Comparison of ENCODE assay signal across 7 mouse cellular contexts in the genomic region with DNA sequence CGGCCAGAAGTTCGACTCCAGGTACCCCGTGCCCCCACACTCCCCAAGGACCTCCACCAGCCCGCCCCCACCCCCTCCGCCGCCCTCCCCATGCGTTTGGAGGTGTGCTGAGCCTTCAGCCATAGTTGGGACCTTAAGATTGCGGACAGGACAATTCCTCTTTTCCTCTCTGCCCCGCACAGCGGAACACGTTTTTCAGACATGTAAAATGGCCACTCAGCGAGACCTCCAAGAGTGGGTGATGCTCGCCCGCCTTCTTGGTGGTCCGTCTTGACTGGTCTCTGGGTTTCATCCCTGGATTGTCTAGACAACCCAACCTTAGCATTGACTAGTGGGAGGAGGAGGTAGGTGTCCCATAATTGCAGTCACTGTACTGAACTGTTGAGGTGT. TPM values are rescaled to one million over a fixed set of nuclear protein-coding genes. Genes with fewer than 3 reads are reported as not detected.
DNase-seq lines count a peak whose midpoint lies in the region; ATAC-seq and TF ChIP-seq lines count a peak whose summit lies in the region.

No protein-coding gene starts in this region.

- H3K4me2 ChIP-seq in forebrain, embryonic 13.5 days = peak overlapping the region; percentile 83
- peak overlapping the region; percentile 52 for H3K4me2 ChIP-seq in limb, embryonic 11.5 days (ENCODE audit: low read depth, severe bottlenecking)
- H3K4me2 ChIP-seq in neural tube, embryonic 13.5 days = peak overlapping the region; percentile 82

- H3K9ac ChIP-seq in ES-Bruce4 (ENCODE audit: low read depth, poor library complexity, severe bottlenecking) = peak overlapping the region; percentile 90
- peak overlapping the region; percentile 73 for H3K9ac ChIP-seq in forebrain, embryonic 13.5 days
- H3K9ac ChIP-seq in limb, embryonic 11.5 days (ENCODE audit: low read length) = peak overlapping the region; percentile 78
- peak overlapping the region; percentile 71 for H3K9ac ChIP-seq in neural tube, embryonic 13.5 days

- H3K27me3 ChIP-seq in C2C12 (ENCODE audit: control insufficient read depth, insufficient read depth, insufficient read length) (no peaks in the 10 kb centered on the region), ES-Bruce4 (ENCODE audit: control insufficient read depth, insufficient read depth, low read length, poor library complexity, severe bottlenecking) (no peaks in the 10 kb centered on the region)
- no peaks in the 10 kb centered on the region for H3K27me3 ChIP-seq in forebrain, embryonic 13.5 days
- H3K27me3 ChIP-seq in limb, embryonic 11.5 days (ENCODE audit: control insufficient read depth, insufficient read depth, low read length) = no peaks in the 10 kb centered on the region
- no peaks in the 10 kb centered on the region for H3K27me3 ChIP-seq in neural tube, embryonic 13.5 days

- DNase-seq in limb, embryonic 11.5 days (ENCODE audit: low spot score) = peak; percentile 57
- no peak for DNase-seq in frontal cortex, adult 2 months (ENCODE audit: extremely low spot score in 1 of 2, low spot score in 1 of 2)
- no peak for DNase-seq in left cerebral cortex, adult 9 months (ENCODE audit: low spot score in 2 of 2)

- peak; percentile 25 for ATAC-seq in forebrain, embryonic 13.5 days
- peak; percentile 31; the same call in 1 of the 2 replicates for ATAC-seq in limb, embryonic 11.5 days (ENCODE audit: insufficient number of reproducible peaks, low FRiP score, low TSS enrichment, low read depth)
- no peak; the same call in none of the 2 replicates for ATAC-seq in neural tube, embryonic 13.5 days (ENCODE audit: low read depth)

- no peak for TF ChIP-seq CTCF in C2C12 (IDR thresholded peaks at IDR 0.05; ENCODE audit: control insufficient read depth, insufficient read depth, insufficient read length)
- TF ChIP-seq CTCF in ES-Bruce4 (IDR thresholded peaks at IDR 0.05; ENCODE audit: low read depth, low read length) = no peak

- H3K36me3 ChIP-seq in C2C12 (ENCODE audit: control insufficient read depth, insufficient read depth) (peaks cover 14% of the 10 kb centered on the region), ES-Bruce4 (ENCODE audit: control insufficient read depth, insufficient read depth, low read length, poor library complexity, severe bottlenecking) (peaks cover 11% of the 10 kb centered on the region)
- H3K36me3 ChIP-seq in forebrain, embryonic 13.5 days (ENCODE audit: poor library complexity, severe bottlenecking) = no peaks in the 10 kb centered on the region
- 0 out of 2 replicates have a peak, but pooled peaks cover 2% of the 10 kb centered on the region for H3K36me3 ChIP-seq in limb, embryonic 11.5 days (ENCODE audit: control insufficient read depth, insufficient read depth, low read length)
- H3K36me3 ChIP-seq in neural tube, embryonic 13.5 days = no peaks in the 10 kb centered on the region

- no peaks in the 10 kb centered on the region for H3K4me1 ChIP-seq in ES-Bruce4 (ENCODE audit: control insufficient read depth, insufficient read depth, low read length)
- H3K4me1 ChIP-seq in forebrain, embryonic 13.5 days = 0 out of 2 replicates have a peak, but pooled peaks cover 3% of the 10 kb centered on the region
- no peaks in the 10 kb centered on the region for H3K4me1 ChIP-seq in limb, embryonic 11.5 days (ENCODE audit: control insufficient read depth, insufficient read depth, low read length)
- peaks cover 6% of the 10 kb centered on the region for H3K4me1 ChIP-seq in neural tube, embryonic 13.5 days (replicated peaks)

- H3K79me2 ChIP-seq in C2C12 (ENCODE audit: control insufficient read depth, insufficient read depth) = peaks cover 32% of the 10 kb centered on the region

- peak overlapping the region; percentile 93 for H3ac ChIP-seq in C2C12 (ENCODE audit: control insufficient read depth, insufficient read length, low read depth)

- no peak overlapping the region for H3K27ac ChIP-seq in ES-Bruce4 (ENCODE audit: insufficient read depth, low read length)
- H3K27ac ChIP-seq in forebrain, embryonic 13.5 days = no peak overlapping the region
- peak overlapping the region; percentile 68; the same call in 1 of the 2 replicates for H3K27ac ChIP-seq in limb, embryonic 11.5 days (replicated peaks; ENCODE audit: low read depth, low read length)
- peak overlapping the region; percentile 69 for H3K27ac ChIP-seq in neural tube, embryonic 13.5 days (replicated peaks)

- no peak for TF ChIP-seq EP300 in ES-Bruce4 (IDR thresholded peaks at IDR 0.05; ENCODE audit: insufficient read depth, low read depth, low read length)

- 6% methylated on average over 15 of the region's 15 CpGs for WGBS in forebrain, embryonic 13.5 days
- 3% methylated on average over 15 of the region's 15 CpGs for WGBS in limb, embryonic 11.5 days
- 5% methylated on average over 14 of the region's 15 CpGs for WGBS in neural tube, embryonic 13.5 days

- TF ChIP-seq POLR2A in ES-Bruce4 (IDR thresholded peaks at IDR 0.05; ENCODE audit: insufficient read depth, low read length) = no peak

- H3K4me3 ChIP-seq in C2C12 (ENCODE audit: insufficient read depth, poor library complexity, severe bottlenecking) = peak overlapping the region; percentile 59
- H3K4me3 ChIP-seq in ES-Bruce4 (ENCODE audit: low read depth, low read length) = peak overlapping the region; percentile 96
- peak overlapping the region; percentile 55 for H3K4me3 ChIP-seq in forebrain, embryonic 13.5 days
- peak overlapping the region; percentile 69 for H3K4me3 ChIP-seq in limb, embryonic 11.5 days (ENCODE audit: low read depth, low read length)
- peak overlapping the region; percentile 62 for H3K4me3 ChIP-seq in neural tube, embryonic 13.5 days

- peaks cover 19% of the 10 kb centered on the region for H3K79me3 ChIP-seq in C2C12 (ENCODE audit: low read depth)

- H3K9me3 ChIP-seq in ES-Bruce4 (replicated peaks; ENCODE audit: control insufficient read depth, insufficient read depth, low read length, poor library complexity, severe bottlenecking) = no peaks in the 10 kb centered on the region
- no peaks in the 10 kb centered on the region for H3K9me3 ChIP-seq in forebrain, embryonic 13.5 days (replicated peaks)
- H3K9me3 ChIP-seq in limb, embryonic 11.5 days (ENCODE audit: control insufficient read depth, low read length) = no peaks in the 10 kb centered on the region
- H3K9me3 ChIP-seq in neural tube, embryonic 13.5 days = no peaks in the 10 kb centered on the region

TF ChIP-seq in C2C12, 6 proteins besides CTCF, POLR2A, EP300 and RAD21:
- TF ChIP-seq MYOG (IDR thresholded peaks at IDR 0.05; ENCODE audit: control insufficient read depth, extremely low read depth, insufficient read length) = no peak
- no peak for TF ChIP-seq CEBPB (IDR thresholded peaks at IDR 0.05; ENCODE audit: low read depth)
- TF ChIP-seq FOSL1 (IDR thresholded peaks at IDR 0.05; ENCODE audit: insufficient read depth, low read length, poor library complexity, severe bottlenecking) = no peak
- no peak for TF ChIP-seq MAX (IDR thresholded peaks at IDR 0.05)
- no peak for TF ChIP-seq USF1 (IDR thresholded peaks at IDR 0.05; ENCODE audit: low read depth)
- TF ChIP-seq MYOD1 (IDR thresholded peaks at IDR 0.05; ENCODE audit: control insufficient read depth, insufficient read length, low read depth) = no peak

RNA-seq across cellular contexts. Expression of a gene that starts 0.5 kb away (rescaled TPM):
- polyA plus RNA-seq in C2C12 (2012; fragmentation: generic; extraction: Trizol) = 90.4 TPM
- polyA plus RNA-seq in ES-Bruce4 (2011; ENCODE audit: insufficient read depth, insufficient read length, low read depth, missing spikeins) = 211 and 215 TPM in 2 replicates
- polyA plus RNA-seq in forebrain, embryonic 13.5 days (2015; fragmentation: Nextera tagmentation; extraction: Ambion mirVana) = 24.4 and 27.7 TPM in 2 replicates
- polyA plus RNA-seq in limb, embryonic 11.5 days (2014; fragmentation: Nextera tagmentation; extraction: Ambion mirVana) = 72.3 and 73.0 TPM in 2 replicates
- 48.3 and 53.1 TPM in 2 replicates for polyA plus RNA-seq in neural tube, embryonic 13.5 days (2015; fragmentation: Nextera tagmentation; extraction: Ambion mirVana)
- polyA plus RNA-seq in frontal cortex, adult 2 months (2012; rRNA removed) = 29.6 and 31.0 TPM in 2 replicates

RNA-seq across cellular contexts. Expression of a gene that starts 34.8 kb away (rescaled TPM):
- polyA plus RNA-seq in C2C12 (2012; fragmentation: generic; extraction: Trizol) = 14.8 TPM
- polyA plus RNA-seq in ES-Bruce4 (2011; ENCODE audit: insufficient read depth, insufficient read length, low read depth, missing spikeins) = 92.8 and 99.1 TPM in 2 replicates
- polyA plus RNA-seq in forebrain, embryonic 13.5 days (2015; fragmentation: Nextera tagmentation; extraction: Ambion mirVana) = 36.0 and 36.8 TPM in 2 replicates
- polyA plus RNA-seq in limb, embryonic 11.5 days (2014; fragmentation: Nextera tagmentation; extraction: Ambion mirVana) = 34.6 and 40.3 TPM in 2 replicates
- polyA plus RNA-seq in neural tube, embryonic 13.5 days (2015; fragmentation: Nextera tagmentation; extraction: Ambion mirVana) = 33.2 and 35.3 TPM in 2 replicates
- polyA plus RNA-seq in frontal cortex, adult 2 months (2012; rRNA removed) = 30.2 and 31.8 TPM in 2 replicates

Comparison
In these comparisons a context has a peak if more than half of its experiments do, and no peak if none do; other contexts are left out.
1. H3K27ac ChIP-seq: peak in limb, embryonic 11.5 days (single experiment) and neural tube, embryonic 13.5 days (single experiment); none in ES-Bruce4 (single experiment) and forebrain, embryonic 13.5 days (single experiment).
2. Peak in every context shown above with its lines, with median percentiles within 50 percentile points of each other: H3K4me3 ChIP-seq, H3K9ac ChIP-seq and H3K4me2 ChIP-seq.